Comparison of ENCODE assay signal across 14 mouse cellular contexts in the genomic region with DNA sequence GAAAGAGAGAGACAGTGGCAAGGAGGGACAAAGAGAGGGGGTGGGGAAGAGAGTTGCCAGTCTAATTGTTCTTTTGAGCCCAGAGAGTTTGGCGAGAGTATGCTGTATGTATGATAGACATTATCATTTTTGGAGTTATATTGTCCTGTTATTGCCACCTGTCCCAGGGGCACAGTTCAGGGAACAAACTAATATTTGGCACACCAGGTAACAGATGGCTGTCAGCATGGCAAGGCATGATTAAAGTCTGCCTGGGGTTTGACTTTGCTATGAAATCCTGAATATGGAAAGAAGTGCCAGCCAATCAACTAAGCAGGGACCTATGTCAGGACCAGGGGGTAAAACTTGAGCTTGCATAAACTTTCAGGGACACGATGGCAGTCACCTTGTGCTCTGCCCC.
DNase-seq lines count a peak whose midpoint lies in the region; ATAC-seq and TF ChIP-seq lines count a peak whose summit lies in the region.
"Had no signal": no experiment of that assay in that cellular context is flagged by ENCODE, and none has a peak within 500 bp of the region (broad histone marks: within the 10 kb centered on the region; RNA-seq: fewer than 3 reads in every experiment).

No protein-coding gene starts in this region.

- 0 out of 2 replicates have a peak, but pooled peaks have one; percentile 28 for ATAC-seq in cerebellum, adult (ENCODE audit: insufficient number of reproducible peaks, low FRiP score, low TSS enrichment)
- ATAC-seq in kidney, postnatal 0 days (replicated peaks; ENCODE audit: low FRiP score, low read depth): no peak
- peak; percentile 30 for ATAC-seq in hindbrain, postnatal 0 days

- peak overlapping the region; percentile 72 for H3K27ac ChIP-seq in kidney, postnatal 0 days
- H3K27ac ChIP-seq in hindbrain, postnatal 0 days: no peak overlapping the region
- H3K27ac ChIP-seq: forebrain, embryonic 12.5 days had no signal

- no peaks in the 10 kb centered on the region; the same call in 1 of the 2 replicates for H3K4me1 ChIP-seq in kidney, postnatal 0 days (replicated peaks; ENCODE audit: insufficient read depth, low read length)
- peaks cover 7% of the 10 kb centered on the region; the same call in 1 of the 2 replicates for H3K4me1 ChIP-seq in hindbrain, postnatal 0 days (ENCODE audit: insufficient read depth, low read length)
- H3K4me1 ChIP-seq: forebrain, embryonic 12.5 days had no signal

- no peak overlapping the region for H3K4me2 ChIP-seq in kidney, postnatal 0 days (ENCODE audit: low read length)
- no peak overlapping the region for H3K4me2 ChIP-seq in hindbrain, postnatal 0 days (ENCODE audit: low read depth, low read length)
- H3K4me2 ChIP-seq: forebrain, embryonic 12.5 days; midbrain, embryonic 11.5 days had no signal

- TF ChIP-seq CTCF in kidney, postnatal 0 days (IDR thresholded peaks at IDR 0.05; ENCODE audit: low read depth): no peak
- TF ChIP-seq CTCF in hindbrain, postnatal 0 days (IDR thresholded peaks at IDR 0.05; ENCODE audit: low read depth): no peak

- no peaks in the 10 kb centered on the region for H3K36me3 ChIP-seq in kidney, postnatal 0 days (ENCODE audit: insufficient read depth, low read length)
- H3K36me3 ChIP-seq in hindbrain, postnatal 0 days (ENCODE audit: insufficient read depth, low read length): no peaks in the 10 kb centered on the region

- no peak overlapping the region for H3K9ac ChIP-seq in kidney, postnatal 0 days (ENCODE audit: low read depth, low read length)
- no peak overlapping the region for H3K9ac ChIP-seq in hindbrain, postnatal 0 days (replicated peaks; ENCODE audit: low read length)
- H3K9ac ChIP-seq: forebrain, embryonic 12.5 days had no signal

- no peak overlapping the region for H3K4me3 ChIP-seq in kidney, postnatal 0 days (replicated peaks; ENCODE audit: low read depth, low read length)
- H3K4me3 ChIP-seq in hindbrain, postnatal 0 days (ENCODE audit: low read length): no peak overlapping the region
- H3K4me3 ChIP-seq: forebrain, embryonic 12.5 days had no signal

- 29% methylated on average over 2 of the region's 2 CpGs for WGBS in kidney, postnatal 0 days
- WGBS in hindbrain, postnatal 0 days: 27% methylated on average over 2 of the region's 2 CpGs

- no peaks in the 10 kb centered on the region for H3K9me3 ChIP-seq in kidney, postnatal 0 days (replicated peaks; ENCODE audit: low read length)
- no peaks in the 10 kb centered on the region for H3K9me3 ChIP-seq in hindbrain, postnatal 0 days (ENCODE audit: low read length)
- H3K9me3 ChIP-seq: forebrain, embryonic 12.5 days had no signal

- no peak for DNase-seq in cerebellum, postnatal 4 days (ENCODE audit: low spot score in 2 of 2)
- DNase-seq in kidney, postnatal 0 days (ENCODE audit: low spot score): no peak
- DNase-seq in kidney, postnatal 14 days: no peak
- peak; percentile 25 for DNase-seq in cerebellum, adult 9-10 months
- peak; percentile 60 for DNase-seq in hindbrain, postnatal 0 days (ENCODE audit: low spot score)
- DNase-seq in heart, postnatal 4 days: no peak
- no peak for DNase-seq in ovary, postnatal 36 days (ENCODE audit: low spot score)
- DNase-seq: adrenal gland, adult 8-10 months; heart, adult 11 months; layer of hippocampus, postnatal 36 days; left cerebral cortex, postnatal 4 days had no signal

- no peaks in the 10 kb centered on the region for H3K27me3 ChIP-seq in kidney, postnatal 0 days (ENCODE audit: insufficient read depth, low read length)
- H3K27me3 ChIP-seq in hindbrain, postnatal 0 days (ENCODE audit: insufficient read depth, low read length): no peaks in the 10 kb centered on the region
- H3K27me3 ChIP-seq: forebrain, embryonic 12.5 days had no signal

Comparison
In these comparisons a context has a peak if more than half of its experiments do, and no peak if none do; other contexts are left out.
1. DNase-seq: peak in cerebellum, adult 9-10 months (single experiment) and hindbrain, postnatal 0 days (single experiment); none in cerebellum, postnatal 4 days (0 of 2), kidney, postnatal 0 days (single experiment), kidney, postnatal 14 days (single experiment), heart, postnatal 4 days (single experiment) and ovary, postnatal 36 days (single experiment).